Mouse (Mus musculus) limb, embryonic 11.5 days (tissue): ENCODE measurements at regions not wholly inside any gene's neighbourhood (a gene's known extent, or its start where the extent isn't known, plus 50 kb on each side); places are given as distances from the start of the nearest gene placed in this dataset.

Experiments
- ATAC-seq: fragments of 200-750 bp; cut with Nextera tagmentation; 2 replicates; pipeline ENCODE4 v1.8.0; 2017; ENCODE audit warnings: low read depth; ENCODE audit not compliant: insufficient number of reproducible peaks, low FRiP score, low TSS enrichment
- DNase-seq: peaks from one replicate; pipeline ENCODE4 v3.0.0-alpha.2; 2015; ENCODE audit warnings: low spot score
- H3K27ac ChIP-seq: fragments of 300-500 bp; sonication (generic); replicated peaks from 2 replicates; pipeline ENCODE4 v1.5.1; 2014; ENCODE audit warnings: low read depth, mild to moderate bottlenecking, low read length
- H3K27me3 ChIP-seq: fragments of 300-500 bp; sonication (generic); 2 replicates; pipeline ENCODE4 v1.6.1; 2014; ENCODE audit warnings: mild to moderate bottlenecking, low read length, mixed read lengths; ENCODE audit not compliant: control insufficient read depth, insufficient read depth
- H3K36me3 ChIP-seq: fragments of 300-500 bp; sonication (generic); 2 replicates; pipeline ENCODE4 v1.6.1; 2014; ENCODE audit warnings: mild to moderate bottlenecking, low read length, moderate library complexity, mixed read lengths; ENCODE audit not compliant: control insufficient read depth, insufficient read depth
- H3K4me1 ChIP-seq: fragments of 300-500 bp; sonication (generic); 2 replicates; pipeline ENCODE4 v1.6.1; 2014; ENCODE audit warnings: low read length, mixed read lengths; ENCODE audit not compliant: control insufficient read depth, insufficient read depth
- H3K4me2 ChIP-seq: fragments of 300-500 bp; sonication (generic); 2 replicates; pipeline ENCODE4 v1.6.1; 2014; ENCODE audit warnings: low read depth, mild to moderate bottlenecking, moderate library complexity; ENCODE audit not compliant: severe bottlenecking
- H3K4me3 ChIP-seq: fragments of 300-500 bp; sonication (generic); 2 replicates; pipeline ENCODE4 v1.5.1; 2014; ENCODE audit warnings: low read depth, low read length
- H3K9ac ChIP-seq: fragments of 300-500 bp; sonication (generic); 2 replicates; pipeline ENCODE4 v1.6.1; 2014; ENCODE audit warnings: mild to moderate bottlenecking, low read length
- H3K9me3 ChIP-seq: fragments of 300-500 bp; sonication (generic); 2 replicates; pipeline ENCODE4 v1.6.1; 2016; ENCODE audit warnings: low read length; ENCODE audit not compliant: control insufficient read depth

- ATAC-seq: no peak
- H3K9me3 ChIP-seq: no peaks in the 10 kb centered on the region
- H3K4me1 ChIP-seq: no peaks in the 10 kb centered on the region
- no peak overlapping the region for H3K9ac ChIP-seq
- H3K27me3 ChIP-seq: no peaks in the 10 kb centered on the region
- no peak overlapping the region for H3K27ac ChIP-seq
- no peaks in the 10 kb centered on the region for H3K36me3 ChIP-seq
- H3K4me3 ChIP-seq: no peak overlapping the region
- peak; percentile 22 for DNase-seq
- H3K4me2 ChIP-seq: no peak overlapping the region
Measured at GRCm38 (mm10) chrX:76680890-76681289, 78.2 kb upstream of the Cldn34d start.
